Mouse (Mus musculus): Measurements from ENCODE around the gene Ctxn1.
"Not testable (repeated sequence)": the region's sequence is repeated elsewhere in the genome, so short reads cannot be mapped to it uniquely, and the experiment has no call there.

Gene Ctxn1

DNA sequence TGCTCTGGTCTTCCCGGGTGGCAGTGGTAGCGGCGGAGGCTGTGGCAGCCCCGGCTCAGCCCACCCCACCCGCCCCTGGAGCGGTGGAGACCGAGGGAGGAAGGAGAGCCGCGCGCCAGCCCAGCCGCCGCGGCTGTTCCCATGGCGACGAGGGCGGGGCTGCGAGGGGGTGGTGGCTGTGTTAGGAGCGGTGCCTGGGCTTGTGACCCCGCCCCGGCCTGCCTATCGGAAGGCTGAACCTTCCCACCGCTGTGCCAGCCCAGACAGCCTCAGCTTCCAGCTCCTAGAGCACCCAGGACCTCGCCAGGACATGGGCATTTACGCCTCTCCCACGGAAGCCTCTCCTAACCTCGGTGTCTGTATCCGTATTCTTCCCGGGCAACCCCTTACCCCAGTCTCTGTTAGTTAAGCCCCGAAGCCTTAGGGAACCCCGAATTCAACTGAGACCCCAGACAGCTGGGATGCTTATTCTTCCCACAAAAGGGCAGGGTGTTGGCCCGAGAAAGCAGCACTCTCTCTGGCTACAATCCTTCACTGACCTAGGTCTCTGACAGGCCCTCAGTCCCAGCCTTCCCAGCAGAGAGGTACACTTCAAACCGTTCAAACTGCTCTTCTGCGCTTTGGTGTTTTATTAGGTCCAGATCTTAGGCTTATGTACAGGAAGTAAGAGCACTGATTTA, at the start of gene Ctxn1:
Ctxn1 (minus strand) TSS at position 150 of the 680 bp plus-strand sequence.
- DNase-seq = peak; percentile 98

DNA sequence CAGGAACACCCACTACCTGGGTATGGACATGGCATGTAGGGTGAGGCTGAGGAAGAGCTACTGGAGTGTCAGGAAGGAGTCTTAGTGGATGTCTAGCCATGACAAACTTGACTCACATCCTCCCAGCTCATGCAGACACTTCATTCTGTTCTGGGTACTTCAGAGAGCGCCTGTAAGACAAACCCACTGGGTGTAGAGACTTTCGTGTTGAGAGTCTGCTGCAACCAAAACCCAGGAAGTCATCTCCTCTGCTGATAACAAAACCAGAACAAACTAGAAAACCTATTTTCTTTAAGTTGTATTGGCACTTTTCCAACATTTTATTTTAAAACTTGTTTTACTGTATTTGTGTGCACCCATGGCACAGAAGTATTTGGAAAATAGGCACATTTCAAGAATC, 46.8 kb upstream of the Ctxn1 start:
- DNase-seq = no peak

DNA sequence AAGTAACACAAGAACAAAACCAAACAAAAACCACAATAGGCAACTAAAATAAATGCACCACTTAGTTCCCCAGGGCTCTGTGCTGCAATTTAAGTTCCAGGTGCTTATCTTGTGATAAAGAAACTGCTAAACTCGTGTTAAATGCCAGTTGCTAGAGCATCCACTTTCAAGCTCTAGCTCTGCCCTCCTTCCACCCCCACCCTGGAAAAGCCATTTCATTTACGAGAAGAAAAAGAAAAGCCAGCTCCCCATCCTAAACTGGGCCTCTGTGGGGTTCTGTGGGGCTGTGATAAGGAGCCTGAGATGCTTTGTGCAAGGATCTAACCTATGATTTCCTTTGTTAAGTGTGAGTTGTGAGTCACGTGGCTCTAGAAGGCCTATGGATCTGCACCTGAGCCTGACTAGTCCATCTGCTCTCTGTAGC, 45.1 kb upstream of the Ctxn1 start:
- no peak for DNase-seq

DNA sequence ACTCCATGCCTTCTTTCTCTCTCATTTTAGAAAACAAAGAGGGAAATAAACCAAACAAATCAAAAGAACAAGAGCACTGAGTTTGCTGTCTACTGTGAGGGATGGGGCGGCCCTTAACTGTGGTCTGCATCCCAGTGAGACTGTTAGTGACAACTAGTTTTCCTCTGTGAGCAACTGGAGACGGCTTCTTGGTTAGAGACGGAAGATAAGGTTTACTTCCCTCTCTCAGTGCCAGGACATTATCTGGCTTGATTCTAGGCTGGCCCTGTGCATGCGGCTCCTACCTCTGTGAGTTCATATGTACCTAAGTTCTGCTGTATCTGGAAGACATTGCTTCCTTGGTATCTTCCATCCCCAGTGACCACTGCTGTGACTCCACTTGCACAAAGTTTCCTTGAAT, 38.7 kb upstream of the Ctxn1 start:
- no peak for DNase-seq

DNA sequence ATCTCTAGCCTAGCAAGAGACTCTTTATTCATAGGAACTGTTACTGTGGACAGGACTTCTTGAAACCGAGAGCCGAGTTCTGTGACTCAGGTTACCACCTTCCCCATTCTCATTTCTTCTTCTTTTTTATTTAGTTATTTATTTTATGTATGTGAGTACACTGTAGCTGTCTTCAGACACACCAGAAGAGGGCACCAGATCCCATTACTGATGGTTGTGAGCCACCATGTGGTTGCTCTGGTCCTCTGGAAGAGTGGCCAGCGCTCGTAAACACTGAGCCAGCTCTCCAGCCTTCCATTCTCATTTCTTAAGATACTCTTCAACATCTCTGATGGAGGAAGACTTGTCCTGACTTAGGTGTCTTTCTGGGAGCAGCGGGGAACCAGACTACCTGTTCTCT, 33.7 kb upstream of the Ctxn1 start:
- DNase-seq = no peak

DNA sequence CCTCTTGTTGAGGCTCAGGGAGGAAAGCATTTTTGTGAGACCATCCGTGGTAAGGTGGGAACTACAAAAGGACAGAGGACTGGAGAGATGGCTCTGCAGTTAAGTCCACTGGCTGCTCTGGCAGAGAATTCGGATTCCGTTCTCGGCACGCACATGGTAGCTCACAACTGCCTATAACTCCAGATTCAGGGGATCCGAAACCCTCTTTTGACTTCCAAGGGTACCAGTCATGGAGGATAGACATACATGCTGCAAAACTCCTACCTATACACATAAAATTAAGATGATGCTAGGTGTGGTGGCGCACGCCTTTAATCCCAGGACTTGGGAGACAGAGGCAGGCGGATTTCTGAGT, 17.0 kb upstream of the Ctxn1 start:
- no peak for DNase-seq

DNA sequence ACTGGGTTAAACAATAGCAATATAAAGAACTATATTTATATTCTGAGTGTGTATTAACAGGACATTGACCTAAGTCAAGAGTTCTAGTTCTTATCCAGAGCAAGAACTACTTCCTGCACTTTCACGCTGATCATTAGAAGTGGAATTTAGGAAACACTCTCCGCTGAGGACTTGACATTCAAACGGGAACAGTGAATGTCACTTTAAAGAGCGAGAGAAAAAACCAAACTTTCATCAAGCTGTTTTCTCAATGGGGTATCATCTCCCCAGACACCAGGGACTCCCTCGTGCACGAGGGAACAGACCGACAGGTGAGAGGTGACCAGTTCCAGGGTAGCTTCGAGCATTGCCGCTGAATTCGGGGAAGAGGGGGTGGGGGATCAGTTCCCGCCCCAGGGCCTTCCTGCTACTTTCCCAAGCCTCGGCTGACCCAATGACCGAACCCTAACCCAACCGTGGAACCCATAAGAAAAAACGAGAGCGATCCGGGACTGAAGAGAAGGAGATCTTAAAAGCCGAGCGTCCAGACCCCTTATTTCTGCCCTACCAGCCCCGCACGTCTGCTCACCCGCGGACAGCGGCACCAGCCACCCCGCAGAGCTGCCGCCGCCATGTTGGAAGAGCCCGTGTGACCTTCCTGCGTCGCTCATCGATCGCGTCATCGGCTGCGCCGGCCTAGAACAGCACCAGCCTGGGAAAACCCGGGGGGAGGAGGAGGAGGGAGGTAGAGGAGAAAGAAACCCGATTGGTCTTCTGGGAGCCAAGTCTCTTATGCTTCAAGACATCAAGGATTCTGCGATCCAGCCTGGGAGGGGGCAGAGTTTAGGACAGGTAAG, 16.4 kb upstream of the Ctxn1 start, which contains the start of gene Timm44:
Timm44 (minus strand) TSS at position 639 of the 836 bp plus-strand sequence.
- DNase-seq = peak; percentile 98

DNA sequence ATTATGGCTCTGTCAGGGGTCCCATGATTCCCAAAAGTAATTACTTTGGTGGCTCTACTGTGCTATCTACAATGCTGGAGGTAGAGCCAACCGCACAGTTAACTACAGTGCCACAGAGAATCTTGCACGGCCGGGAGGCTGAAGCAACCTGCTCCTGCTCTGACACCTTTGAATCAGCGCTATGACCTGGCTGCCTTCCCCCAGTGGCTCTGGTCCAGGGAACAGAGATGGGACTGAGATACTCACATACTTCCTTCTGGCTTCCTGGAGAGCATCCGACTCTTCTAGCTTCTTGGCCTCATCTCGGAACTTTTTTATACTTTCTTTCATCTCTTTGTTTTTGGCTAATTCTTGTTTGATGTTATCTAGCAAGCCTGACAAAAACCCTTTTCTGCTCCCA, 10.5 kb upstream of the Ctxn1 start:
- DNase-seq = no peak

DNA sequence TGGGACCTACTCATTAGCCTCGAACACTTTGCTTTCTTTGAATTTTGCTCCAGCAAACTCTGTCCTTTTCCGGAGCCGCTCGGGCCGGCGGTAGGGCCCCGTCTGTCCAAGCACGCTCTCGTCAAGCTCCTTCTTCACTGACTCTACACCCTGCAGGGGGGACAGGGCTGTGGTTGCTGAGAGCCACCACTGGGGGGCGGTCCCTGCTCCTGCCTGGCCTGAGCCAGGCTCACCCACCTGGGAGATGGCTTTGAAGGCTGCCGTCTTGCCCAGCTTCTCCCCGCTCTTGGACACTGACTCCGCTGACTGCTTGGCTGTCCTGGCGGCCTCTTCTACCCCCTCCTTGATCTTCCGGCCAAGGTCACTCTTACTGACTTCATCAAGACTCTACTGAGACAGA, 8.6 kb upstream of the Ctxn1 start:
- DNase-seq = peak; percentile 51 to 62

DNA sequence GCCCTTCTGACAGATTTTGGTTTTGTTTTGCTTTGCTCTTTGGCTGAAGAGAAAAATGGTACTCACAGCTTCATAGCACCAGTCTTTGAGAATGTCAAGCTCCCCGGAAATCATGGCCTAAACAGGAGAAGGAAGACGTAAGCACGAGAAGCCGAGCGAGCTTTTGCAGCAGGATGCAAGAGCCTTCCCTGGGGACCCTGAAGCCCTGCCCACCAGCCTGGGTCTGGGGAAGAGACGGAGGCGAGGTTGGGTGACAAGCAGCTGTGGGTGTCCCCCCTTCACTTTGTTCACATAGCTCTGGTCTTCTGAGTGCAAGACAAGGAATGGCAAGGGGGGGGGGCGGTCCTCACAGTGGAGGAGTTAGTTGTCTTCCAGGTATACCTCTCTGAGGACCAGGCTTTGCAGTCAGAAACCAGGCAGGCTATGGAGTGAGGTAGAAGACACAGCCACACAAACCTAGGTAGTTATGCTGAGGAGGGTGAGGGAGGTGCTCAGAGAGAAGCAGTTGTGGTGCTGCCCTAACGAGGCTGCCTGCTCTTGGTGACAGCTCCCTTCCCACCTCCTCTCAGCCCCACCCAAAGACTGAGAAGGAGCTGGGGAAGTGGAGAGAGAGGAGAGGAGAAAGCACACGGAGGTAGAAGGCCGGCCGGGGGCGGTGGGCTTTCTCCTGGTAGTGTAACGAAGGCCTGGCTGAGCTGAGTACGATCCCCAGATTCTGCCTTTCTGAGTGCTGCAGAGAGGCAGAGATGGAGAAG, 6.3 kb upstream of the Ctxn1 start:
- no peak for DNase-seq

DNA sequence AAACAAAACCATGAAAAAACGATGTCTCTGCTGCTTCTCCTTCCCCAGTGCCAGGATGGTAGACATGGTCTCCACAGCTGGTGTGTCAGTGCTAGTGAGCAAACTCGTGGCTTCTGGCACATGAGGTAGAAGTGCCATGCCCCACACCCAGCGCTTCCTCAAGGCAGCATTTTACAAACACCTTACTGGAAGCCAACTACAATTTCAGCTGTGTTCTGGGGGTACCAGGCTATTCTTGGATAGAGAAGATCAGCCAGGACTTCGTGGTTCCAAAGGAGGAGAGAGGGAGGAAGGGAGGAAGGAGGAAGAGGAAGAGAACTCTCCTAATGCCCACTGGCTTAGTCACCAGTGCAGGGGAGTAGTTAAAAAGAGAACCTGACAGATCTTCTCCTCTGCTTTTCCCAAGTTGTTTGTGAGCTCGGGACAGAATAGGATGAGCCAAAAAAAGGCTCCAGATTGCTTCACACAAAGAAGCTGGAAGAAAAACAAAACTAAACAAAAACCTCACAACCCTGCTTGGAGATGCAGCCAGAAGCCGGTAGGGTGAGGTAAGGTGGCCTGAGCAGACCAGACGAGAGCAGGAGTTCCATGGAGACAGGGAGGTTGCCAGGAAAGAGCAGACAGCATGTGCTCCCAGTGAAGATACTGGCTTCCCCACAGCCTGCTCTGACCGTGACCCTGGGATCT, 4.2 kb upstream of the Ctxn1 start:
- no peak for DNase-seq

DNA sequence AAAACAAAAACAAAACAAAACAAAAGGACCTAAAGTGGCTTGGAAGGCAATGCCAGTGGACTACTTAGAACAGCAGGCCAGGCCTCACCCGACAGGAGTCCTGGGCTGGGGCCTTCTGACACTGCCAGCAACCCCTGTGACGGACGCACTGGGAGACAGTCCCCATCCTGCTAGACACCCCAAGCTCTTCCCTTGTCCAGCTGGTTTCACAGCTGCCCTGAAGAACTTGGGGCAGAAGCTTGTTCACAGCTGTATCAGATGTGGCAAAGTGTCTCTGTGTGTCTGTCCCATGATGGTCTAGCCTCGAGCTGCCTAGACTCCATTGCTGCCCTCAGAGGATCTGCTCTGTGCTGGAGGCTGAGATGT, 714 bp upstream of the Ctxn1 start:
- no peak for DNase-seq

DNA sequence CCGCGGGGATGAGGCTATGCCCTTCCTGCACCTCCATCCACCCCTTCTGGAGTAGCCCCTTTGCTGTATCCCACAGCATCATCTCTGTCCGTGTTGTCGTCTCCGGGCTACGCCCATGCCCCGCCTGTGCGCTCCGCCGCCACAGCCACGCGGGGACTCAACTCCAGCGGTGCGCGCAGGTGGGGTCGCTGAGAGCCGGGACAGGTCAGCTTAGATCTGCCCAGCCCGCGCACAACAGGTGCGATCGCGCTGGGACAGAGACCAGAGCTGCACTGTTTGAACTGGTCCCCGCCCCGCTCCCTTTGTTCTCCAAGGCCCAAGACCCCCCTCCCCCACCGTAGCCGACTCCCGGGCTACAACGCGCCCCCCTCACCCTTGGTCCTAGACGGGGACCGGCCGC, 396 bp downstream of the Ctxn1 start:
- DNase-seq = no peak

DNA sequence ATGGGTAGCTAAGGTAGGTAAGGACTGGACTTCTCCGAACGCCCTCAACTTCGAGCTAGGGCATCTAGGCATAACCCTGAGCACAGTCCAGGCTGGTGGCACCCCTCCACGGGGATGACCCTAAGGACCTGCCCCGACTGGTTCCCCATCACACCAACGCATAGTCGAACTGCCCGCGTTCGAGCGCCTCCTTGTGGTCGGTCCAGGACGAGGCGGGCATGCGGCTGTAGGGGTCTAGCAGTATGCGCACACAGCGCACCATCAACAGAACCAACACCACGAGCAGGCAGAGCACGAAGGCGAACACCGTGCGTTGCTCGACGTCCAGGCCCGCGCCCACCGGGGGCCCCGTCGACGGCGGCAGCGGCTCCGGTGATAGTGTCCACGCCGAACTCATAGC, 841 bp downstream of the Ctxn1 start:
- DNase-seq = peak; percentile 90 to 92

DNA sequence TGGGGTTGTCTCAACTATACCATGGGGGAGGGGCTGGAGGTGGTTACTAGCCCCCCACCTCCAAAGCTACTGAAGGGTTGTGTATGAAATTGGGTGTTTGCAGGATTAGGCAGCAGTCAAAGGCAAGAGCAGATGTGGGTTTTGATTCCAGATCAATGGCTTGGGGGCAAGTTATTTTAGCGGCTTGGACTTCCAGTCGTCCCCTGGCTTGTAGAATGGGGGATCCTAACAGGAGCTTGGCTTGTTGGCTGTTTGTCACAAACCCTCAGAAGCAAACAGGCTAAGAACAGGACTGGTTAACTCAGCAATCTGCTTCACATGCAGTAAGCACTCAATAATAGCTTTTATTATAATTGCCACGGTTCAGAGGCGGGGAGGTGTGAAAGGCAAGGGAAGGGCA, 1.7 kb downstream of the Ctxn1 start:
- DNase-seq = no peak

DNA sequence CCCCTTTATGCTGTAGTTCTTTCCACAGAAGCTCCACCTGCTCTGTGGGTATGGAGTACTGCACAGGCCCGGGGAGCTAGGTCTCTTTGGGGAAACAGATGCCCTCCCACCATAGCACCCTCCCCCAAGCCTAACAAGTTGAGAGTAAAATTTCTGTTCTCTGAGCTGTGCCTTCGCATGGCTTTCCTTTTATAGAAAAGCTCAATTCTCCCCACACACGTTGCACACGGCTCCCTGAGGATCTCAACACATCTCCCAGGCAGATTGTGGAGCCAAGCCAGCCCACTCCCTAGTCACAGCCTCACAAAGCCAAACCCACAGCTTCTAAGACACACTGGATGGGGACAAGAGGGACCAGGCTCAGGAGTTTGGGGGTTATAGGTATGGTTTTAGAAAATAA, 2.2 kb downstream of the Ctxn1 start:
- DNase-seq = peak in 1 of 2 experiments; percentile 20

DNA sequence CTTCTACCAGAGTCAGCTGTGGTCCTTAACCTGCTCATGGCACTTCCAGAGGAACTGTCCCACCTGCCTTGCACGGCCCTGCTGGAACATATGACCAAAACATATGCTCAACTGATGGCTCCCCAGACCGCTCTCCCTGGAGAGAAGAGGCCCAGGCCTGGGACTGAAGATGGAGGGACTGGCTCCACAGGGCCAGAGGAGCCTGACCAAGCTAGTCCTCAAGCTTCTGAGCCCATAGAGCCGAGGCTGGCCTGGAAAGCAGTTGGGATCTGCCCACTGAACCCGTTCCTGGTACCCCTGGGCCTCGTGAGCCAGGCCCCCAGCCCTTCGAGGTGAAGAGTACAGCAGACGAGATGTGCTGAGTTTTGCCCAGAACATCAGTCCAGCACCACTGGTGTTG, 3.6 kb downstream of the Ctxn1 start:
- not testable (repeated sequence) for DNase-seq

DNA sequence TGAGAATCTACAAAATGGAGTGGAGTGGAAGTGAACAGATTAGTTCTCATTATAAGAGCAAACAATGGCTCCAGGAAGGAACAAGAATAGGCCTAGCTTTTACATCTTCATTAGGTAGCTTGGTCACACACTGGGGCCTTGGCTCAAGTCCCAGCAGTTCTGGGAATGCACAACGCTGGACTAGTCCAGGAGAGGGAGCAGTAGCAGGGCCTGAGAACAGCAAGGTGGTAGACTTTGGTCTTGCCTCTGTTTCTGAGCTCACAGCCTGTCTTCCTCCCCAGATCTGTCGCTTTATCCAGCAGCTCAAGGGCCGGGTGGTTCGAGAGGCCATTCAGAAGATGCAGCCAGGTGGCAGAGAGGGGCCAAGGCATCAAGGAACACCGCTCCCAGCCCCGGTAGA, 5.1 kb downstream of the Ctxn1 start:
- peak; percentile 71 to 84 for DNase-seq

DNA sequence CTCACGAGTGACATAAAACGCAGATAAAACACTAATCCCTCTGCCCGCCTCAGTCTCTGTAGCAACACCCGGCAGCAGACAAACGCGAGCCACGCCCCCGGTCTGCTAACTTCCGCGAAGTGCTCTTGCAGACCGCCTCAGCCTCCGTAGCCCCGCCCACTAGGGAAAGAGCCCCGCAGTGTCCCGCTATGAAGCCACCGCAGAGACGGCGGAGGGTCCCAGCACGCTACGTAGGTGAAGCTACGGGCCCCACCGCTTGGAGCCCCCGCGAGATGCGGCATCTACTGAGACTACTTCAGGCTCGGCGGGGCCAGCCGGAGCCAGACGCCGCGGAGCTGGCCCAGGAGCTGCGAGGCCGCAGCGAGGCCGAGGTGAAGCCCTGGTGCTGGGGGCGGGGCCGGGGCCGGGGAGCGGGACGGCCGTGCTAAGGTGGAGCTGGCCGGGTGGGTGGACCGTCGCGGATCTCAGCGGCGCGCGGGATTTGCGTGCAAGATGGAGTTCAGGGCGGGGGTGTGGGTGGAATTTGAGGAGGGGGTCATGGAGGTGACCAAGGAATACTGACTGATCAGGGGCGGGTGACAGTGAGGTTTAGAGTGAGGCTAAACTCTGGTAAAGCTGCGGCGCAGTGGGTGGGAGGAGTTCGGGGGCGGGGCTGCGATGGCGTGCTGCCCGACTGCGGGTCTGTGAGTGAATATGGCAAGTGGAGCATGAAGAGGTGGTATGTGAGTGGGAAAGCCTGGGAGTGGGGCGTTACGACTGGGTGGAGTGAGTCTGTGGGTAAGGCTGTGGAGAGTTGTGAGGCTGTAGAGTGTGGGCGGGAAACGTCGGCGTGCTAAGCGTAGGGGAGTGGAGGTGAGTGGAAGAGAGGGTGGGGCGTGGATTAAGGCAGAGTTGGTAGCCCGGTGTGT, 5.9 kb downstream of the Ctxn1 start, which contains the start of gene Snapc2:
Snapc2 (plus strand) TSS at position 147 of the 908 bp plus-strand sequence.
- DNase-seq = peak; percentile 99

DNA sequence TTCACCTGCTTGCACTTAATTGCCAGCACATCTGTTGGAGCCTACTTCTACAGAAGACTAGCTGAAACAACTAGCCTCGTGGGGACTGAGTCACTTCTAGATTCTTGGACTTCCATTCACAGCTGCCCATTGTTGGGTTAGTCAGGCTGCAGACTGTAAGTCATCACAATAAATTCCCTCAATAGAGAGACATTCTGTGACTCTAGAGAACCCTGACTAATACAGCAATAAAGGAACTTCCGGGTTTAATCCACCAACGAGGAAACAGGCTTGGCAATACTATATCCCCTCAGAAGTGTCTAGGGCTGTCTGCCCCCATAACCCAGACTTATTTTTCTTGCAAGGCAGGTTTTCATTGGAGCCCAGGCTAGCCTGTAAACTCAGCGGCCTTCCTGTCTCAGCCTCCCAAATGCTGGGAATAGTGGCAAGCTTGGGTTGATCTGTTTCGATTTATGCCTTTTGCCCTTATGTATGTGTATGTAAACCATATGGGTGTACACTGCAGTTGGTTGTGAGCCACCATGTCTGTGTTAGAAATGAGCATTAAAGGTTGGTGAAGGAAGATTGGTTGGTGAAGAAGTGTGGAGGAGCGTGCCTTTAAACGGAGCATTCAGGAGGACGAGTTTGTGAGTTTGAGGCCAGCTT, 6.8 kb downstream of the Ctxn1 start:
- no peak for DNase-seq

DNA sequence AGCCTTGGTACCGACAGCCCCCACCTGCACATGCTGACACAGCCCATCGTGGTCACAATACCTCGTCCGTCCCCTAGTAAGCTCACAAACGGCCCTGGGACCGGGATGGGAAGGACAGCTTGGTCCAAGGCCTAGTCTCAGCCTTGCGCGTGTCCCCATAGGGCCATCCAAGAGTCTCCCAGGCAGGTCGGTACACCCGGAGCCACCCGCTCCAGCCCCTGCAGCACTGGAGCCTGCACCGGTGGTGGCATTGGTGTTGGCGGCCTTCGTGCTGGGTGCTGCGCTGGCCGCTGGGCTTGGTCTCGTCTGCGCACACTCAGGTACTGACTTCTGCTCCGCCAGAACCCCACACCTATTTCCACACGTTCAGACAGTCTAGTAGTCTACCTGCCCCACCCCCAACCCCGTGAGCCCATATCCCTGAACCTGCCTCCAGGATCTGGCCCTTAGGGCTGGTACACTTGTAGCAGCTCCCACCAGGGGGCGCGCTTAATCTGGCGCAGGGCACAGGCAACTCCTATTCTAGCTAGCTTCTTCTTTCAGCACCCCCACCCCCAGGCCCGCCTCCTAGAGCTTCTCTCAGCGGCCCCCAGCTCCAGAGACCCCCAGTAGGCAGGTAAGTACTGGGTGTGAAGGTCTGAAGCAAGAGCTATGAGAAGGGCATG, 8.6 kb downstream of the Ctxn1 start:
- peak; percentile 92 to 94 for DNase-seq

Measured in kidney, postnatal 4 days (tissue).